Mouse (Mus musculus) midbrain, embryonic 14.5 days (tissue): ENCODE results near the gene Rab15. TPM values are rescaled to one million over a fixed set of nuclear protein-coding genes. Genes with fewer than 3 reads are reported as not detected.
"Not testable (repeated sequence)": the region's sequence is repeated elsewhere in the genome, so short reads cannot be mapped to it uniquely, and the experiment has no call there.

Experiments
- ATAC-seq: fragments of 200-750 bp; cut with Nextera tagmentation; 2 replicates; pipeline ENCODE4 v1.8.0; 2017; ENCODE audit warnings: moderate number of reproducible peaks, moderate library complexity; ENCODE audit not compliant: low FRiP score, low TSS enrichment
- DNase-seq: peaks from one replicate; pipeline ENCODE4 v3.0.0-alpha.2; 2015
- H3K27ac ChIP-seq: fragments of 300-500 bp; sonication (generic); replicated peaks from 2 replicates; pipeline ENCODE4 v1.5.1; 2014; ENCODE audit warnings: mild to moderate bottlenecking, low read depth, low read length, moderate library complexity
- H3K27me3 ChIP-seq: fragments of 300-500 bp; sonication (generic); 2 replicates; pipeline ENCODE4 v1.6.1; 2014; ENCODE audit warnings: low read length, control low read depth, mixed read lengths; ENCODE audit not compliant: control insufficient read depth, insufficient read depth
- H3K36me3 ChIP-seq: fragments of 300-500 bp; sonication (generic); 2 replicates; pipeline ENCODE4 v1.6.1; 2014; ENCODE audit warnings: low read length, control low read depth; ENCODE audit not compliant: control insufficient read depth, insufficient read depth
- H3K4me1 ChIP-seq: fragments of 300-500 bp; sonication (generic); 2 replicates; pipeline ENCODE4 v1.6.1; 2014; ENCODE audit warnings: mild to moderate bottlenecking, antibody characterized with exemption, low read length, control low read depth; ENCODE audit not compliant: control insufficient read depth, insufficient read depth
- H3K4me2 ChIP-seq: fragments of 300-500 bp; sonication (generic); 2 replicates; pipeline ENCODE4 v1.6.1; 2014; ENCODE audit warnings: mild to moderate bottlenecking, low read length, moderate library complexity
- H3K4me3 ChIP-seq: fragments of 300-500 bp; sonication (generic); replicated peaks from 2 replicates; pipeline ENCODE4 v1.5.1; 2014; ENCODE audit warnings: low read depth, low read length
- H3K9ac ChIP-seq: fragments of 300-500 bp; sonication (generic); replicated peaks from 2 replicates; pipeline ENCODE4 v1.6.1; 2014; ENCODE audit warnings: mild to moderate bottlenecking, low read length, moderate library complexity
- H3K9me3 ChIP-seq: fragments of 300-500 bp; sonication (generic); 2 replicates; pipeline ENCODE4 v1.6.1; 2016; ENCODE audit warnings: low read length, control low read depth, mixed read lengths; ENCODE audit not compliant: control insufficient read depth
- WGBS: fragments of 180-500 bp; shearing (Covaris S2); extraction: QIAGEN DNeasy Blood & Tissue Kit; methylation state at CpG from one replicate; pipeline ENCODE4 v1.1.7; 2014; 5-methylcytosine and 5-hydroxymethylcytosine counted together
- polyA plus RNA-seq: library from polyadenylated mRNA; unstranded; fragments of >200 nt; fragmentation: Nextera tagmentation; extraction: Ambion mirVana; gene quantifications from 2 replicates; pipeline ENCODE4 v1.2.1, GENCODE M21; 2014

The Rab15 gene
- 25.4 and 32.3 TPM in 2 replicates for polyA plus RNA-seq

DNA sequence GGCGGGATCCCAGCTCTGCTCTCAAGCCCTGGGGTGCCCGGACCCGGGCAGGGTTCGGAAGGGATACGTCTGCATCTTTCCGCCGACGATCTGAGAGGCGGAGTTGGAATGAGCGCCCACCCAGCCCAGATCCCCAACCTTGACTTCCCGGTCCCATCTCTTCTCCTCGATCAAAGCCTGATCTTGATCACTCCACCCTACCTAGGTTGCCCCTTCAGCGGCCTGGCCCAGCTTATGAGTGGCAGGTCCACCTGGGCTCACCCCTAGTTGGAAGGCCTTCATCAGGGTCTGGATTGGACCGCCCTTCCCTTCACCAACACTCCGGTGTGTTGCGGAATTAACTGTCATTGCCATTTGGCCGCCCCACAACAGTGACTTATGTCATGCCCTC is at the start of gene Rab15:
Rab15 (minus strand) TSS at position 258 of the 391 bp plus-strand sequence.
- no peaks in the 10 kb centered on the region for H3K9me3 ChIP-seq
- no peak; the same call in 1 of the 2 replicates for ATAC-seq
- DNase-seq = no peak
- peak within 1 kb of the TSS; percentile 75 for H3K4me2 ChIP-seq
- peak within 1 kb of the TSS; percentile 95 for H3K9ac ChIP-seq
- 2% methylated on average over 14 of the region's 17 CpGs for WGBS
- no peaks in the 10 kb centered on the region for H3K36me3 ChIP-seq
- H3K27ac ChIP-seq = peak within 1 kb of the TSS; percentile 85
- peak within 1 kb of the TSS; percentile 71 for H3K4me3 ChIP-seq
- peaks cover 19% of the 10 kb centered on the region for H3K4me1 ChIP-seq
- peaks cover 11% of the 10 kb centered on the region; the same call in 1 of the 2 replicates for H3K27me3 ChIP-seq

DNA sequence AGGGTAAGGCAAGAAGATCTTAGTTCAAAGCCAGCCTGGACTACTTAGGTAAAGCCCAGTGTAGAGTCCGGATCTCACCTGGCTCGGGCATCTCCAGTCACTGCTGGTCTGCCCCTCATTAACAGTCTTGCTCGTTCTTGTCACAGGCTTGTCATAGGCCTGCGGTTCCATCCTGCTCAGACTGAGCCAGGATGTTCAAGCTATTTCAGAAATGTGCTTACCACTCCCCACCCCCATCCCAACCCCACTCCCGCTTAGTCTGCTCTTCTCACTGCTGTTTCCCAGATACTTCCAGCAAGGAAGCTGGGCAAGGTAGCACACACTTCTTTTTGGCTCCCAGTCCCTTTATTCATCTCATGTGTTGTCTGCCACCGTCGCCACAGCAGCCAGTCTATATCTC is 46.9 kb upstream of the Rab15 start:
- Histone ChIP-seq H3K4me3 (no peak overlapping the region), H3K36me3 (peaks cover 3% of the 10 kb centered on the region; the same call in 1 of the 2 replicates), H3K9me3 (no peaks in the 10 kb centered on the region), H3K4me1 (no peaks in the 10 kb centered on the region), H3K27ac (no peak overlapping the region), H3K4me2 (no peak overlapping the region), H3K9ac (no peak overlapping the region), H3K27me3 (no peaks in the 10 kb centered on the region)
- ATAC-seq = no peak
- WGBS = 90% methylated on average over 7 of the region's 7 CpGs
- no peak for DNase-seq

DNA sequence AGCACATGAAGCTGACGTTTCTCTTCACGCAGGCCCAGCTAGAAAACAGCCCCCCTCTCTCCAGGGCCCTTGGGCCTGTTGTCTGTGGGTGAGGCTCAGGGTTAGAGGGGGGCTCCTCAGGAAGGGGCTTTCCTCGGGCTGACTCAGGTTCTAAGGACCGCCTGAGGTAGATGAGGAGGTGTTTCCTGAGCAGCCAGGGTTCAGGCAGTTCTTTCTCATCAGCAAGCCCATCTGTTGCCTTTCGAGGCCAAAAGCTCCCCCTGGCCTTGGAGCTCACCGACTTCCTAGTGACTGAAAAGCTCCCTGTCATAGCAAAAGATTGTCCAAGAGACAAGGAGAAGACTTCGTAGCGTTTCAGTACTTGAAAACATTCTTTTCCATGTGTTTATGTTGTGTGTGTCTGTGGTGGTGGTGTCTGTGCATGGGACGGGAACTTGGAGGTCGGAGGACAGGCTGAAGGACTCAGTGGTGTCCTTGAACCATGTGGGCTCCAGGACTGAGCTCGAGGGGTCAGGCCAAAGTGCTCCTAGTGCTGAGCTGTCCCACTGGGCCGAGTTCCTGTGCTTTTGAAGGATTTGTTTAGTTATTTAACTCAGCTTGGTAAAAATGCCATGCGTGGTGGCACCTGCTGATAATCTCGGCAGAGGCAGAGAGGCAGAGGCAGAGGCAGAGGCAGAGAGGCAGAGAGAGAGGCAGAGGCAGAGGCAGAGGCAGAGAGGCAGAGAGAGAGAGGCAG is 45.9 kb upstream of the Rab15 start:
- WGBS = 75% methylated on average over 14 of the region's 14 CpGs
- no peak for DNase-seq
- H3K36me3 ChIP-seq = no peaks in the 10 kb centered on the region

DNA sequence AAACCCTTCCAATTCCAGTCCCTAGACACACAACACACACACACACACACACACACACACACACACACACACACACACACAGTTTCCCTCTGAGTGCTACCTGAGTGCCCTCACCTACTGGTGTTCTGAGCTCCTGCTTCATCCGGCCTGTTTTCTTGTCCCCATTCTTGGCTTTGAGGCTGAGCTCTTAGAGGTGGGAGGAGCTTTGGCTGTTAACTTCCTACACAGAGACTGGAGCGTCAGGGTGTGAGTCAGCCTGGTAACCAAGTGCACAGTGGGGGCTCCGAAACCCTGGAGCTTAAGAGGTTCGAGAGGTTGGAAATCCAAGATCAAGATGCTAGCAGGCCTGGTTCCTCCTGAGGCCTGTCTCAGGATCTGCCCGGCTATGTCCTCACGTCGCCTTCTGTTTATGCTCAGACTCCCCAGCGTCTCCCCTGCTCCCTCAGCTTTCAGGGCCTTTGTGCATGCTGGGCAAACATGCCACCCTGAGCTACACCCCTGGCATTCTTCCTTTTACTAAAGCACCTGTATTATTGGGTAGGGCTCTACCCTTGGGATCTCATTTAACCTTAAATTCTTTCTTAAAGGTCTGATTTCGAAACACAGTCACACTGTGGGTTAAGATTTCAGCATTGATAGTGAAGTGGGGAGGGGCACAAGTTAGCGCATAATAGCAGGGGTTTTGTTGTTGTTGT is 45.0 kb upstream of the Rab15 start:
- Histone ChIP-seq H3K4me3 (no peak overlapping the region), H3K9me3 (no peaks in the 10 kb centered on the region), H3K4me2 (no peak overlapping the region), H3K4me1 (no peaks in the 10 kb centered on the region), H3K36me3 (peaks cover 8% of the 10 kb centered on the region; the same call in 1 of the 2 replicates), H3K27ac (no peak overlapping the region), H3K9ac (no peak overlapping the region), H3K27me3 (no peaks in the 10 kb centered on the region)
- ATAC-seq (no peak), DNase-seq (no peak)
- 60% methylated on average over 10 of the region's 10 CpGs for WGBS

More for the DNA sequence above, 45.9 kb upstream of the Rab15 start:
- H3K27ac ChIP-seq = no peak overlapping the region
- H3K9me3 ChIP-seq = no peaks in the 10 kb centered on the region
- no peaks in the 10 kb centered on the region for H3K27me3 ChIP-seq
- no peak overlapping the region for H3K9ac ChIP-seq
- no peak for ATAC-seq
- no peaks in the 10 kb centered on the region for H3K4me1 ChIP-seq
- H3K4me3 ChIP-seq = no peak overlapping the region
- H3K4me2 ChIP-seq = no peak overlapping the region

DNA sequence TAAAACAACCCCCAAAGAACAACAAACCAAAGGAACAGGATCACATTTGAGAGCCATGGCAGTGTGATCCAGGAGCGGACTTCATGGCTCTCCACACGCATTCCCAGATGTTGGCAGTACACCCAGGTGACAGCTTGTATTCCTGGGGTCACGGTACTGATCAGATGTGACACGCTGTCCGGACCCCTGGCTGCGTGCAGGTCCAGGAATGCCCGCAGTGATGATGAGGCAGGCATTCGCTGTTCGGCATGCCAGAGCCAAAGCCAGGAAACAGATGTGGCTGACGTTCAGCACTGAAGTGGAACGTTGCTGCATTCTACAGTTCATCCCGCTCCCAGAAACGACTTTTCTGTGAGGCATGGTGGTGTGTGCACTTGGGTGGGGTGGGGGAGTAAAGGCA is 42.6 kb upstream of the Rab15 start:
- H3K4me1 ChIP-seq = no peaks in the 10 kb centered on the region

DNA sequence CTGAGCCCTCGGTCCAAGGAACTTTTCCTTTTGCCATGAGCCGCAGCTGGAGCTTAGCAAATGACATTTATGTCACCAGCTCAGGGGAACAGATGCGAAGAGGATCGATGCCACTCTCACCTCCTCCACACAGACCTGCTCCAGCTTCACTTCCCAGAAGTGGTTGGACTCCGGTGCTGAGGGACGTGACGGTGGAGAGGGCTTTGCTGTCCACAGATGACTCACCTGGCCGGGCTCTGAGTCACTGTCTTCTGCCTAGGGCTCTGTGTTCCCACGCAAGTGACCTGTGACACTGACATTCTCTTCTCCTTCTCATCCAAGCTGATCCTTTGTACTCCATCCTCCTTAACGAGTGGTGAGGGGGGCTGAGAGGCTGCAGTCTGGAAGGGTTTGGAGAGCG is 40.9 kb upstream of the Rab15 start:
- Histone ChIP-seq H3K27ac (no peak overlapping the region), H3K4me3 (no peak overlapping the region), H3K27me3 (no peaks in the 10 kb centered on the region), H3K36me3 (peaks cover 10% of the 10 kb centered on the region; the same call in 1 of the 2 replicates), H3K4me1 (no peaks in the 10 kb centered on the region), H3K4me2 (no peak overlapping the region), H3K9ac (no peak overlapping the region), H3K9me3 (no peaks in the 10 kb centered on the region)
- WGBS = 87% methylated on average over 11 of the region's 11 CpGs
- no peak for DNase-seq
- ATAC-seq = no peak

More for the DNA sequence above, 42.6 kb upstream of the Rab15 start:
- Histone ChIP-seq H3K4me3 (no peak overlapping the region), H3K27me3 (no peaks in the 10 kb centered on the region), H3K9ac (no peak overlapping the region), H3K4me2 (no peak overlapping the region), H3K9me3 (no peaks in the 10 kb centered on the region), H3K27ac (no peak overlapping the region), H3K36me3 (peaks cover 10% of the 10 kb centered on the region; the same call in 1 of the 2 replicates)
- WGBS = 82% methylated on average over 13 of the region's 13 CpGs
- ATAC-seq (no peak), DNase-seq (no peak)

DNA sequence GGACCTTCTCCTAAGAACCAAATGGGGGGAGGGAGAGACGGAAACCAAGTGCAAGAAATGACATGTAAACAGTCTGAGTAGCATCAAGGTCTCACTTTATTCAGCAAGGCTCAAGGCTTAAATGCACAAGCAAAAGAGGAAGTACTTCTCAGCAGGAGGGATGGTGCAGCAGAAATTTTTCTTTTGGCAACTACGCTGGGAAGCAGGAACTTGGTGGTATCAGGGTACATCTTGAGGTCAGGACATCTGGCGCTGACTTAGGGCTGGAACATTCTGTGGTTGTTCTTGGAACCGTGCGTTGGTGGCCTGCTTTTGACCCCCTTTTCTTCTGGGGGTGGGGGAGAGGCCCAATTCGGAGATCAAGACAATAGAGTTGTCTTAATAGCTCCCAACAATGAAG is 36.1 kb upstream of the Rab15 start:
- H3K9ac ChIP-seq, H3K27ac ChIP-seq, H3K36me3 ChIP-seq, H3K4me1 ChIP-seq, ATAC-seq, H3K27me3 ChIP-seq, H3K4me2 ChIP-seq, H3K4me3 ChIP-seq, H3K9me3 ChIP-seq, DNase-seq: not testable (repeated sequence)
- WGBS = 91% methylated on average over 6 of the region's 6 CpGs

DNA sequence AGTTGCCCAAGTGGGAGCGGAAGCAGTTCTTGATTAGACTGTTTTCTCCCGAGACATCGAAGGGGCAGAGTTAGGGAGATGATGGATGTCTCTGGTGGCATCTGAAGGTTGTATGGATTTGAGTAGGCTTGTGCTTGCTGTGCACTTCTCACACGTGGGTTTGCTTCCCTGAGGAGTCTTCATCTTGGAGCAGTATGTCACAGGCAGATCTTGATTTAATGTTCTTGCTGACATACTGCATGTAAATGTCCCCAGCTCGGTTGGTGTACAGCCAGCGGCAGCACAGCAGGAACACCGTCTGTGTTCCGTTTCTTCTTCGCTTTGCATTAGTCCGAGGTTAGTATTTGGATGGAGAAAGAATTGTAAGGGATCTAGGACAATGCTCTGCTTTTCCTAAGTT is 34.4 kb upstream of the Rab15 start:
- Histone ChIP-seq H3K27me3 (no peaks in the 10 kb centered on the region), H3K27ac (no peak overlapping the region), H3K9me3 (no peaks in the 10 kb centered on the region), H3K4me2 (no peak overlapping the region), H3K4me3 (no peak overlapping the region), H3K4me1 (no peaks in the 10 kb centered on the region), H3K9ac (no peak overlapping the region), H3K36me3 (no peaks in the 10 kb centered on the region)
- ATAC-seq = no peak
- 92% methylated on average over 10 of the region's 10 CpGs for WGBS
- DNase-seq = no peak
